Mouse (Mus musculus): ENCODE data around the gene Olfr1373. TPM values are rescaled to one million over a fixed set of nuclear protein-coding genes. Genes with fewer than 3 reads are reported as not detected.
A peak's percentile ranks its signal among the peaks of the same experiment; 100 is the strongest.

Olfr1373 gene
- total and polyA plus RNA-seq, 3 experiments, result not detected

DNA sequence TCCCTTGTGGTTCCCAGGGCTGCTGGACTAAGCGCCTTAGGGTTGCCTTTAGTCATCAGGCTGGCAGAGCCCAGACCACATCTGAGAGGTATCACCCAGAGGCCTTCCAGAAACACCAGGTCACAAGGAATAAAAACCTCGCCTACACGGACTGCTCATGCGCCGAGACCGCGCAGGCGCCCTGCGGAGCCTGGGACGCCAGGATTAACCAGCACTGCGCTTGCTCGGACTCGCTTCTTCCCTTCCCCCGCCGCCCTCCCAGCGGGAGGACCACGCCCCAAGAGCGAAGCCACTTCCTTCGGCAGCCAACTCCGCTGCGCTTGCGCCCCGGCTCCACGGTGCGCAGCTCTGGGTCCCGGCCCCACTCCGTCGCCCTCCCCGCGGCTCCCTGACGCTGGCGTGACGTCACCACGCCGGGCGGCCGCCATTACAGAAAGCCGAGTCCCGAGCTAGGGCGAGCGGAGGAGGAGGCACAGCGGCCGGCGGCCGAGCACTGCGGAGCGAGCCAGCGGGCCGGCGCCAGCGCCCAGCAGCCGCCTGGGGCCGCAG is 46.9 kb downstream of the Olfr1373 start, which contains the start of gene Ppp2ca (continued):
- TF ChIP-seq KAT2A (conservative IDR thresholded peaks at IDR 0.05; ENCODE audit: low read depth, low read length) (no peak; the same call in 1 of the 2 replicates), MEF2A (IDR thresholded peaks at IDR 0.05; ENCODE audit: extremely low read depth, insufficient replicate concordance, low read depth, low read length, poor library complexity, severe bottlenecking) (no peak), ZKSCAN1 (IDR thresholded peaks at IDR 0.05; ENCODE audit: low read depth, low read length) (no peak), ZNF384 (IDR thresholded peaks at IDR 0.05; ENCODE audit: low read depth, low read length) (no peak), BHLHE40 (IDR thresholded peaks at IDR 0.05; ENCODE audit: borderline replicate concordance, low read depth, low read length) (peak; percentile 47; the same call in 1 of the 2 replicates), NELFE (IDR thresholded peaks at IDR 0.05; ENCODE audit: low read depth, low read length) (peak; percentile 89), CHD1 (IDR thresholded peaks at IDR 0.05; ENCODE audit: low read depth, low read length) (no peak), POLR2AphosphoS5 (IDR thresholded peaks at IDR 0.05; ENCODE audit: borderline replicate concordance, low read depth, low read length) (no peak), POLR2A (IDR thresholded peaks at IDR 0.05; ENCODE audit: control insufficient read depth in 1 of 2, insufficient read depth in 1 of 2, low read depth in 1 of 2, low read length in 2 of 2, poor library complexity in 1 of 2) (peak; percentile 77 to 97), GATA1 (IDR thresholded peaks at IDR 0.05; ENCODE audit: low read depth, low read length) (no peak), RAD21 (IDR thresholded peaks at IDR 0.05; ENCODE audit: low read depth, low read length) (no peak), MAZ (IDR thresholded peaks at IDR 0.05; ENCODE audit: low read depth, low read length) (peak; percentile 98), MXI1 (IDR thresholded peaks at IDR 0.05; ENCODE audit: low read depth, low read length) (no peak), EP300 (IDR thresholded peaks at IDR 0.05; ENCODE audit: low read depth in 1 of 2, low read length in 2 of 2) (peak in 1 of 2 experiments; percentile 31; a peak in 1 of 4 replicates), USF1 (IDR thresholded peaks at IDR 0.05; ENCODE audit: low read depth, low read length) (peak; percentile 51)

DNA sequence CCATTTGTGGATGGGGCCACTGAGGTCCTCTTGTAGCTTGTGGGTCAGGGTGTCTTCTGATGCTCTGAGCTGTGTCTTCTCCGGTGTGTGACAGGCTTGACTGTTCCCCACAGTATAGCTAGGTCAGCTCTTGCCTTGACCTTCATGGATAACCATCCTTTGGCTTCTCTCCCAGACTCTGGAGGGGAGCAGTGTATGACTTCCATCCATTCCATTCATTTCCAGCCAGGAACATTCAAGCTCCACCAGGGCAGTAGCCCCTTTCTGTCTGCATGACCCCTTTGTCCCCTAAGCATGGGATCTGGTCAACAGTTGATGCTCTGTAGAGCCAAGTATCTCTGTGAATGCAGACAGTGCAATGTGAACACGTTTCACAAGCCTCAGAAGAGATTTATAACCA is 47.7 kb downstream of the Olfr1373 start:
- TF ChIP-seq MAFK (IDR thresholded peaks at IDR 0.05; ENCODE audit: borderline replicate concordance, low read depth, low read length) (no peak), NRF1 (IDR thresholded peaks at IDR 0.05; ENCODE audit: insufficient read depth, low read depth, low read length, poor library complexity, severe bottlenecking) (no peak), ZMIZ1 (IDR thresholded peaks at IDR 0.05; ENCODE audit: low read depth, low read length) (no peak), USF1 (IDR thresholded peaks at IDR 0.05; ENCODE audit: low read depth, low read length) (no peak), USF2 (IDR thresholded peaks at IDR 0.05; ENCODE audit: borderline replicate concordance in 1 of 2, insufficient read depth in 1 of 2, low read depth in 1 of 2, low read length in 2 of 2) (no peak), MXI1 (IDR thresholded peaks at IDR 0.05; ENCODE audit: low read depth, low read length) (no peak), MEF2A (IDR thresholded peaks at IDR 0.05; ENCODE audit: extremely low read depth, insufficient replicate concordance, low read depth, low read length, poor library complexity, severe bottlenecking) (no peak), JUND (IDR thresholded peaks at IDR 0.05; ENCODE audit: low read depth, low read length) (no peak)
- DNase-seq (ENCODE audit: low read depth, low spot score), result no peak
- Histone ChIP-seq H3K9ac (ENCODE audit: control insufficient read depth, low read depth, low read length, poor library complexity, severe bottlenecking) (peak overlapping the region; percentile 82), H3K27me3 (ENCODE audit: control insufficient read depth in 1 of 2, insufficient read depth in 2 of 2, low read length in 2 of 2) (no peaks in the 10 kb centered on the region), H3K36me3 (ENCODE audit: control insufficient read depth in 1 of 2, insufficient read depth in 2 of 2, low read length in 2 of 2) (peaks cover 9 to 40% of the 10 kb centered on the region in 2 experiments), H3K79me2 (ENCODE audit: control insufficient read depth, insufficient read depth, low read length, poor library complexity) (peaks cover 44% of the 10 kb centered on the region), H3K9me3 (replicated peaks; ENCODE audit: insufficient read depth, low read length) (no peaks in the 10 kb centered on the region), H3K4me1 (ENCODE audit: control insufficient read depth in 1 of 2, insufficient read depth in 2 of 2, low read length in 2 of 2) (peaks cover 25 to 31% of the 10 kb centered on the region in 2 experiments), H3K4me3 (ENCODE audit: control insufficient read depth in 1 of 2, insufficient read depth in 1 of 2, low read depth in 2 of 2, low read length in 2 of 2) (peak overlapping the region; percentile 60 to 61; a peak in 3 of 4 replicates), H3K27ac (ENCODE audit: control insufficient read depth, low read depth, low read length) (peak overlapping the region; percentile 71)

Data from MEL (cell line).